In genomic region chr2:174049481-174050338, GRCm38 (mm10) we compare ENCODE assay signal across 9 mouse cellular contexts. TPM values are rescaled to one million over a fixed set of nuclear protein-coding genes. Genes with fewer than 3 reads are reported as not detected.
A peak's percentile ranks its signal among the peaks of the same experiment; 100 is the strongest.
DNase-seq lines count a peak whose midpoint lies in the region; ATAC-seq lines count a peak whose summit lies in the region.
"Had no signal": no experiment of that assay in that cellular context is flagged by ENCODE, and none has a peak within 500 bp of the region (broad histone marks: within the 10 kb centered on the region; RNA-seq: fewer than 3 reads in every experiment).

No protein-coding gene starts in this region.

- no peak overlapping the region for H3K4me2 ChIP-seq in kidney, embryonic 16.5 days (replicated peaks; ENCODE audit: low read depth, low read length)
- peak overlapping the region; percentile 6; the same call in 1 of the 2 replicates for H3K4me2 ChIP-seq in embryonic facial prominence, embryonic 14.5 days (ENCODE audit: low read depth, low read length)
- H3K4me2 ChIP-seq in limb, embryonic 12.5 days, result peak overlapping the region; percentile 17; the same call in 1 of the 2 replicates

- H3K9ac ChIP-seq in kidney, embryonic 16.5 days (replicated peaks; ENCODE audit: low read length), result no peak overlapping the region
- H3K9ac ChIP-seq in embryonic facial prominence, embryonic 14.5 days (ENCODE audit: low read depth, low read length), result no peak overlapping the region
- no peak overlapping the region for H3K9ac ChIP-seq in limb, embryonic 12.5 days (replicated peaks)

- H3K36me3 ChIP-seq in kidney, embryonic 16.5 days (ENCODE audit: insufficient read depth, low read length), result no peaks in the 10 kb centered on the region
- no peaks in the 10 kb centered on the region for H3K36me3 ChIP-seq in embryonic facial prominence, embryonic 14.5 days (ENCODE audit: control insufficient read depth, insufficient read depth, low read length)
- no peaks in the 10 kb centered on the region for H3K36me3 ChIP-seq in limb, embryonic 12.5 days

- H3K4me3 ChIP-seq in kidney, embryonic 16.5 days (ENCODE audit: low read length), result no peak overlapping the region
- H3K4me3 ChIP-seq in embryonic facial prominence, embryonic 14.5 days (ENCODE audit: low read depth, low read length), result no peak overlapping the region
- no peak overlapping the region for H3K4me3 ChIP-seq in limb, embryonic 12.5 days (replicated peaks)

- H3K27me3 ChIP-seq in kidney, embryonic 16.5 days (ENCODE audit: insufficient read depth, low read length), result 0 out of 2 replicates have a peak, but pooled peaks cover 3% of the 10 kb centered on the region
- no peaks in the 10 kb centered on the region for H3K27me3 ChIP-seq in embryonic facial prominence, embryonic 14.5 days (replicated peaks; ENCODE audit: control insufficient read depth, insufficient read depth, low read length)
- peaks cover 10% of the 10 kb centered on the region; the same call in 1 of the 2 replicates for H3K27me3 ChIP-seq in limb, embryonic 12.5 days

- peak; percentile 89 for ATAC-seq in kidney, embryonic 16.5 days (ENCODE audit: low FRiP score, low TSS enrichment)
- ATAC-seq in embryonic facial prominence, embryonic 14.5 days (ENCODE audit: low read depth), result peak; percentile 91
- peak; percentile 89 for ATAC-seq in limb, embryonic 12.5 days (ENCODE audit: insufficient number of reproducible peaks, insufficient read depth, low FRiP score, low TSS enrichment, low read depth)
- ATAC-seq in granulocyte monocyte progenitor cell, adult 5-6 weeks (replicated peaks; ENCODE audit: poor library complexity, severe bottlenecking), result no peak

- H3K27ac ChIP-seq in kidney, embryonic 16.5 days (ENCODE audit: low read length), result 0 out of 2 replicates have a peak overlapping the region, but pooled peaks have one; percentile 11
- H3K27ac ChIP-seq in embryonic facial prominence, embryonic 14.5 days (replicated peaks; ENCODE audit: low read depth, low read length), result peak overlapping the region; percentile 36
- peak overlapping the region; percentile 54 for H3K27ac ChIP-seq in limb, embryonic 12.5 days

- WGBS in kidney, embryonic 16.5 days, result 11% methylated on average over 4 of the region's 4 CpGs
- WGBS in embryonic facial prominence, embryonic 14.5 days, result 3% methylated on average over 4 of the region's 4 CpGs
- WGBS in limb, embryonic 12.5 days, result 3% methylated on average over 4 of the region's 4 CpGs

- peaks cover 21% of the 10 kb centered on the region for H3K4me1 ChIP-seq in kidney, embryonic 16.5 days (ENCODE audit: insufficient read depth, low read length)
- H3K4me1 ChIP-seq in embryonic facial prominence, embryonic 14.5 days (ENCODE audit: control insufficient read depth, insufficient read depth, low read length), result peaks cover 20% of the 10 kb centered on the region
- H3K4me1 ChIP-seq in limb, embryonic 12.5 days (replicated peaks), result peaks cover 19% of the 10 kb centered on the region

- H3K9me3 ChIP-seq in kidney, embryonic 16.5 days (ENCODE audit: low read length), result peaks cover 9% of the 10 kb centered on the region
- peaks cover 5% of the 10 kb centered on the region; the same call in 1 of the 2 replicates for H3K9me3 ChIP-seq in embryonic facial prominence, embryonic 14.5 days (ENCODE audit: control insufficient read depth, low read length)
- H3K9me3 ChIP-seq in limb, embryonic 12.5 days, result 0 out of 2 replicates have a peak, but pooled peaks cover 8% of the 10 kb centered on the region

- no peak for DNase-seq in kidney, postnatal 10 days
- peak; percentile 89 for DNase-seq in embryonic facial prominence, embryonic 14.5 days (ENCODE audit: low spot score)
- peak; percentile 66 for DNase-seq in retina, embryonic 14.5 days (ENCODE audit: low spot score)
- DNase-seq in ovary, adult 18-20 months (ENCODE audit: low spot score), result no peak
- DNase-seq in c-Kit-positive CD71-positive TER-119-positive erythroid progenitor cells, embryonic 14.5 days (ENCODE audit: low spot score), result no peak
- DNase-seq: lung, postnatal 14 days had no signal

RNA-seq across cellular contexts. Expression of gene Stx16, which starts 26.4 kb away (rescaled TPM):
- 11.8 TPM in 2 replicates for polyA plus RNA-seq in kidney, embryonic 16.5 days (2015; fragmentation: Nextera tagmentation; extraction: Ambion mirVana)
- 9.7 and 10.8 TPM in 2 replicates for polyA plus RNA-seq in embryonic facial prominence, embryonic 14.5 days (2014; fragmentation: Nextera tagmentation; extraction: Ambion mirVana)
- 12.7 and 13.6 TPM in 2 replicates for polyA plus RNA-seq in limb, embryonic 12.5 days (2016; fragmentation: Nextera tagmentation; extraction: Ambion mirVana)
- total RNA-seq in granulocyte monocyte progenitor cell, adult 5-6 weeks (2014; fragmentation: Nextera tagmentation), result 36.7 and 46.6 TPM in 2 replicates
- total RNA-seq in granulocyte monocyte progenitor cell, adult 5-6 weeks (2017), result 40.6 and 48.2 TPM in 2 replicates

Comparison
In these comparisons a context has a peak if more than half of its experiments do, and no peak if none do; other contexts are left out.
1. DNase-seq: peak in embryonic facial prominence, embryonic 14.5 days (single experiment) and retina, embryonic 14.5 days (single experiment); none in kidney, postnatal 10 days (single experiment), ovary, adult 18-20 months (single experiment) and c-Kit-positive CD71-positive TER-119-positive erythroid progenitor cells, embryonic 14.5 days (single experiment).
2. Peak in every context shown above with its lines, with median percentiles within 50 percentile points of each other: H3K27ac ChIP-seq.